22 mouse cellular contexts compared by ENCODE assay signal in genomic region chr7:82327201-82327600, GRCm38 (mm10). TPM values are rescaled to one million over a fixed set of nuclear protein-coding genes. Genes with fewer than 3 reads are reported as not detected.
DNase-seq lines count a peak whose midpoint lies in the region; ATAC-seq and TF ChIP-seq lines count a peak whose summit lies in the region.
"Had no signal": no experiment of that assay in that cellular context is flagged by ENCODE, and none has a peak within 500 bp of the region (broad histone marks: within the 10 kb centered on the region; RNA-seq: fewer than 3 reads in every experiment).

No protein-coding gene starts in this region.

- no peaks in the 10 kb centered on the region for H3K36me3 ChIP-seq in stomach, postnatal 0 days (ENCODE audit: control insufficient read depth, insufficient read depth, low read length)
- H3K36me3 ChIP-seq in forebrain, embryonic 16.5 days (ENCODE audit: control insufficient read depth, insufficient read depth) = no peaks in the 10 kb centered on the region
- H3K36me3 ChIP-seq: embryonic facial prominence, embryonic 10.5 days; embryonic facial prominence, embryonic 12.5 days; forebrain, embryonic 15.5 days; G1E had no signal

- no peak overlapping the region for H3K4me3 ChIP-seq in stomach, postnatal 0 days (ENCODE audit: low read depth, low read length)
- H3K4me3 ChIP-seq in forebrain, embryonic 16.5 days (replicated peaks; ENCODE audit: low read length) = no peak overlapping the region
- H3K4me3 ChIP-seq: embryonic facial prominence, embryonic 10.5 days; embryonic facial prominence, embryonic 12.5 days; forebrain, embryonic 13.5 days; forebrain, embryonic 15.5 days had no signal

- no peak overlapping the region for H3K4me2 ChIP-seq in stomach, postnatal 0 days (replicated peaks; ENCODE audit: low read depth)
- no peak overlapping the region for H3K4me2 ChIP-seq in forebrain, embryonic 16.5 days (ENCODE audit: low read length)
- H3K4me2 ChIP-seq: embryonic facial prominence, embryonic 12.5 days; forebrain, embryonic 13.5 days; forebrain, embryonic 15.5 days had no signal

- 58% methylated on average over 4 of the region's 4 CpGs for WGBS in stomach, postnatal 0 days
- WGBS in forebrain, embryonic 16.5 days = 48% methylated on average over 4 of the region's 4 CpGs

- no peak for ATAC-seq in stomach, postnatal 0 days (ENCODE audit: low FRiP score, low TSS enrichment)
- ATAC-seq in forebrain, embryonic 16.5 days = no peak
- ATAC-seq: CD4-positive, CD25-positive, alpha-beta regulatory T cell, adult 4 months; forebrain, embryonic 13.5 days; forebrain, embryonic 15.5 days had no signal

- TF ChIP-seq EP300 in stomach, postnatal 0 days (optimal IDR thresholded peaks at IDR 0.05) = no peak

- peak; percentile 60 to 70 for DNase-seq in cerebellum, postnatal 10 days
- DNase-seq in cerebellum, adult 11-12 months = no peak
- peak; percentile 45 for DNase-seq in heart, adult 11 months
- DNase-seq in heart, postnatal 36 days = no peak
- peak; percentile 30 for DNase-seq in left cerebral cortex, postnatal 4 days
- DNase-seq in left cerebral cortex, adult 9 months (ENCODE audit: low spot score in 2 of 2) = no peak
- peak; percentile 6 for DNase-seq in stomach, postnatal 0 days (ENCODE audit: low spot score)
- DNase-seq: adrenal gland, adult 2 months; adrenal gland, postnatal 10 days; adrenal gland, postnatal 25 days; B cell, adult 2 months; cerebellum, adult 18-20 months; cerebellum, adult 8-10 months; cerebellum, adult 9-11 months had no signal

- H3K27me3 ChIP-seq in stomach, postnatal 0 days (ENCODE audit: control insufficient read depth, insufficient read depth, low read length) = no peaks in the 10 kb centered on the region; the same call in 1 of the 2 replicates
- H3K27me3 ChIP-seq in forebrain, embryonic 16.5 days (replicated peaks; ENCODE audit: control insufficient read depth, insufficient read depth, low read length) = no peaks in the 10 kb centered on the region; the same call in 1 of the 2 replicates
- H3K27me3 ChIP-seq: forebrain, embryonic 15.5 days had no signal

- no peaks in the 10 kb centered on the region for H3K9me3 ChIP-seq in stomach, postnatal 0 days (ENCODE audit: control insufficient read depth, low read length)
- no peaks in the 10 kb centered on the region for H3K9me3 ChIP-seq in forebrain, embryonic 16.5 days (ENCODE audit: control insufficient read depth, low read length)
- H3K9me3 ChIP-seq: embryonic facial prominence, embryonic 10.5 days; embryonic facial prominence, embryonic 12.5 days; forebrain, embryonic 13.5 days; forebrain, embryonic 15.5 days had no signal

- H3K4me1 ChIP-seq in stomach, postnatal 0 days (replicated peaks; ENCODE audit: control insufficient read depth, insufficient read depth) = no peaks in the 10 kb centered on the region
- H3K4me1 ChIP-seq in forebrain, embryonic 16.5 days (replicated peaks; ENCODE audit: control insufficient read depth, insufficient read depth, low read length) = no peaks in the 10 kb centered on the region
- H3K4me1 ChIP-seq: embryonic facial prominence, embryonic 10.5 days; embryonic facial prominence, embryonic 12.5 days; forebrain, embryonic 13.5 days; forebrain, embryonic 15.5 days had no signal

- no peak for TF ChIP-seq CTCF in stomach, postnatal 0 days (IDR thresholded peaks at IDR 0.05; ENCODE audit: low read depth)

- no peak overlapping the region for H3K27ac ChIP-seq in stomach, postnatal 0 days (replicated peaks)
- no peak overlapping the region for H3K27ac ChIP-seq in forebrain, embryonic 16.5 days (ENCODE audit: low read length)
- H3K27ac ChIP-seq: embryonic facial prominence, embryonic 10.5 days; embryonic facial prominence, embryonic 12.5 days; forebrain, embryonic 13.5 days; forebrain, embryonic 15.5 days had no signal

- intact Hi-C loops in heart, postnatal 36 days (cut with DNase I) = no loop called here
- intact Hi-C loops in left cerebral cortex, postnatal 4 days (cut with DNase I) = no loop called here

- H3K9ac ChIP-seq in stomach, postnatal 0 days (ENCODE audit: low read length) = no peak overlapping the region
- H3K9ac ChIP-seq in forebrain, embryonic 16.5 days (replicated peaks; ENCODE audit: low read depth, low read length) = no peak overlapping the region
- H3K9ac ChIP-seq: embryonic facial prominence, embryonic 12.5 days; forebrain, embryonic 13.5 days; forebrain, embryonic 15.5 days had no signal

RNA-seq across cellular contexts. Expression of gene Adamtsl3, which starts 8.3 kb away (rescaled TPM):
- 1 to 10 TPM; 5.5 to 6.5 TPM for total RNA-seq in heart, postnatal 36 days (2021)
- total RNA-seq in left cerebral cortex, postnatal 4 days (2021) = 1 to 10 TPM; 2.8 to 3.7 TPM
- polyA plus RNA-seq in stomach, postnatal 0 days (2015; fragmentation: Nextera tagmentation; extraction: Ambion mirVana) = 2.2 and 2.3 TPM in 2 replicates
- 0.32 and 0.58 TPM in 2 replicates for polyA plus RNA-seq in forebrain, embryonic 16.5 days (2015; fragmentation: Nextera tagmentation; extraction: Ambion mirVana)
- total RNA-seq: CH12.LX had no signal
- polyA plus RNA-seq: CD4-positive, CD25-positive, alpha-beta regulatory T cell, adult 4 months; G1E had no signal

Comparison
In these comparisons a context has a peak if more than half of its experiments do, and no peak if none do; other contexts are left out.
1. DNase-seq: peak in cerebellum, postnatal 10 days (2 of 2), heart, adult 11 months (single experiment), left cerebral cortex, postnatal 4 days (single experiment) and stomach, postnatal 0 days (single experiment); none in cerebellum, adult 11-12 months (single experiment), heart, postnatal 36 days (0 of 2) and left cerebral cortex, adult 9 months (0 of 2).